Comparison of ENCODE assay signal across 16 mouse cellular contexts in genomic region chr10:16156954-16157353, GRCm38 (mm10).
DNase-seq lines count a peak whose midpoint lies in the region; ATAC-seq lines count a peak whose summit lies in the region.
"Had no signal": no experiment of that assay in that cellular context is flagged by ENCODE, and none has a peak within 500 bp of the region (broad histone marks: within the 10 kb centered on the region; RNA-seq: fewer than 3 reads in every experiment).

No protein-coding gene starts in this region.

- peak; percentile 17; the same call in 1 of the 2 replicates for ATAC-seq in hindbrain, embryonic 11.5 days (ENCODE audit: low FRiP score)
- peak; percentile 63 for ATAC-seq in neural tube, embryonic 11.5 days (ENCODE audit: insufficient read depth, low FRiP score, low TSS enrichment)
- peak; percentile 63; the same call in 1 of the 2 replicates for ATAC-seq in hindbrain, embryonic 16.5 days
- no peak for ATAC-seq in megakaryocyte-erythroid progenitor cell, adult 5-6 weeks (replicated peaks; ENCODE audit: low FRiP score, low TSS enrichment, poor library complexity, severe bottlenecking)

- no peak overlapping the region for H3K4me3 ChIP-seq in hindbrain, embryonic 11.5 days (ENCODE audit: low read depth, low read length)
- H3K4me3 ChIP-seq in hindbrain, embryonic 10.5 days: no peak overlapping the region
- H3K4me3 ChIP-seq in neural tube, embryonic 11.5 days (ENCODE audit: low read depth, low read length): no peak overlapping the region
- no peak overlapping the region for H3K4me3 ChIP-seq in hindbrain, embryonic 16.5 days (ENCODE audit: low read length)
- H3K4me3 ChIP-seq: embryonic facial prominence, embryonic 12.5 days; heart, embryonic 13.5 days; liver, embryonic 13.5 days had no signal

- DNase-seq in hindbrain, embryonic 11.5 days (ENCODE audit: low spot score): no peak
- no peak for DNase-seq in hindbrain, embryonic 10.5 days (ENCODE audit: low spot score)
- no peak for DNase-seq in neural tube, embryonic 11.5 days (ENCODE audit: low spot score)
- no peak for DNase-seq in neural tube, embryonic 10.5 days (ENCODE audit: extremely low spot score, low spot score)
- no peak for DNase-seq in adrenal gland, adult 18-20 months (ENCODE audit: low spot score in 2 of 2)
- DNase-seq: adrenal gland, postnatal 25 days; cerebellum, postnatal 36 days; gastrocnemius, postnatal 36 days; kidney, adult 18-20 months; kidney, postnatal 36 days; liver, embryonic 13.5 days; lung, postnatal 10 days had no signal

- H3K9ac ChIP-seq in hindbrain, embryonic 11.5 days (ENCODE audit: low read depth, low read length): no peak overlapping the region
- no peak overlapping the region for H3K9ac ChIP-seq in neural tube, embryonic 11.5 days (ENCODE audit: low read length)
- H3K9ac ChIP-seq in hindbrain, embryonic 16.5 days (ENCODE audit: low read depth, low read length): no peak overlapping the region
- H3K9ac ChIP-seq: embryonic facial prominence, embryonic 12.5 days; heart, embryonic 13.5 days; liver, embryonic 13.5 days had no signal

- H3K4me2 ChIP-seq in hindbrain, embryonic 11.5 days (replicated peaks; ENCODE audit: low read depth, low read length): no peak overlapping the region
- no peak overlapping the region for H3K4me2 ChIP-seq in neural tube, embryonic 11.5 days (ENCODE audit: low read depth)
- no peak overlapping the region for H3K4me2 ChIP-seq in hindbrain, embryonic 16.5 days (ENCODE audit: low read length)
- H3K4me2 ChIP-seq: embryonic facial prominence, embryonic 12.5 days; heart, embryonic 13.5 days; liver, embryonic 13.5 days had no signal

- H3K27me3 ChIP-seq in hindbrain, embryonic 11.5 days (ENCODE audit: control insufficient read depth, insufficient read depth, low read length): no peaks in the 10 kb centered on the region
- H3K27me3 ChIP-seq in hindbrain, embryonic 10.5 days (ENCODE audit: insufficient read depth, poor library complexity, severe bottlenecking): no peaks in the 10 kb centered on the region
- H3K27me3 ChIP-seq in neural tube, embryonic 11.5 days (ENCODE audit: control insufficient read depth, insufficient read depth, low read length): no peaks in the 10 kb centered on the region
- H3K27me3 ChIP-seq in hindbrain, embryonic 16.5 days (replicated peaks; ENCODE audit: control insufficient read depth, insufficient read depth, low read length): no peaks in the 10 kb centered on the region
- H3K27me3 ChIP-seq: embryonic facial prominence, embryonic 12.5 days; heart, embryonic 13.5 days; liver, embryonic 13.5 days had no signal

- WGBS in hindbrain, embryonic 11.5 days: 84% methylated on average over 5 of the region's 5 CpGs
- 87% methylated on average over 5 of the region's 5 CpGs for WGBS in hindbrain, embryonic 10.5 days
- WGBS in neural tube, embryonic 11.5 days: 71% methylated on average over 5 of the region's 5 CpGs
- WGBS in hindbrain, embryonic 16.5 days: 52% methylated on average over 5 of the region's 5 CpGs

- H3K4me1 ChIP-seq in hindbrain, embryonic 11.5 days (replicated peaks; ENCODE audit: control insufficient read depth, insufficient read depth, low read length): no peaks in the 10 kb centered on the region
- H3K4me1 ChIP-seq in hindbrain, embryonic 10.5 days (replicated peaks): no peaks in the 10 kb centered on the region
- no peaks in the 10 kb centered on the region for H3K4me1 ChIP-seq in neural tube, embryonic 11.5 days (ENCODE audit: control insufficient read depth, insufficient read depth, low read length)
- H3K4me1 ChIP-seq in hindbrain, embryonic 16.5 days (ENCODE audit: control insufficient read depth, insufficient read depth, low read depth, low read length): no peaks in the 10 kb centered on the region
- H3K4me1 ChIP-seq: embryonic facial prominence, embryonic 12.5 days; heart, embryonic 13.5 days; liver, embryonic 13.5 days had no signal

- no peak overlapping the region for H3K27ac ChIP-seq in hindbrain, embryonic 11.5 days (ENCODE audit: low read depth, low read length)
- no peak overlapping the region for H3K27ac ChIP-seq in hindbrain, embryonic 10.5 days
- no peak overlapping the region for H3K27ac ChIP-seq in neural tube, embryonic 11.5 days (ENCODE audit: low read depth, low read length)
- no peak overlapping the region for H3K27ac ChIP-seq in hindbrain, embryonic 16.5 days (ENCODE audit: low read depth, low read length)
- H3K27ac ChIP-seq: embryonic facial prominence, embryonic 12.5 days; heart, embryonic 13.5 days; liver, embryonic 13.5 days had no signal

- H3K9me3 ChIP-seq in hindbrain, embryonic 11.5 days (ENCODE audit: control insufficient read depth, low read length): no peaks in the 10 kb centered on the region
- H3K9me3 ChIP-seq in hindbrain, embryonic 10.5 days: no peaks in the 10 kb centered on the region
- H3K9me3 ChIP-seq in neural tube, embryonic 11.5 days (ENCODE audit: control insufficient read depth, low read length): no peaks in the 10 kb centered on the region
- H3K9me3 ChIP-seq in hindbrain, embryonic 16.5 days (ENCODE audit: control insufficient read depth, low read length): no peaks in the 10 kb centered on the region
- H3K9me3 ChIP-seq: embryonic facial prominence, embryonic 12.5 days; heart, embryonic 13.5 days; liver, embryonic 13.5 days had no signal

- no peaks in the 10 kb centered on the region for H3K36me3 ChIP-seq in hindbrain, embryonic 11.5 days (ENCODE audit: control insufficient read depth, insufficient read depth, low read length)
- no peaks in the 10 kb centered on the region for H3K36me3 ChIP-seq in hindbrain, embryonic 10.5 days
- H3K36me3 ChIP-seq in neural tube, embryonic 11.5 days (ENCODE audit: control insufficient read depth, insufficient read depth, low read length): no peaks in the 10 kb centered on the region
- H3K36me3 ChIP-seq in hindbrain, embryonic 16.5 days (ENCODE audit: control insufficient read depth, insufficient read depth, low read length): no peaks in the 10 kb centered on the region
- H3K36me3 ChIP-seq: embryonic facial prominence, embryonic 12.5 days; heart, embryonic 13.5 days; liver, embryonic 13.5 days had no signal
